Mouse (Mus musculus) forebrain, embryonic 11.5 days (tissue): ENCODE data around the gene Col6a2. TPM values are rescaled to one million over a fixed set of nuclear protein-coding genes. Genes with fewer than 3 reads are reported as not detected.
A peak's percentile ranks its signal among the peaks of the same experiment; 100 is the strongest.

Experiments used
- ATAC-seq: fragments of 200-750 bp; cut with Nextera tagmentation; replicated peaks from 2 replicates; pipeline ENCODE4 v1.8.0; 2017; ENCODE audit warnings: moderate TSS enrichment; ENCODE audit not compliant: low FRiP score
- DNase-seq: peaks from one replicate; pipeline ENCODE4 v3.0.0-alpha.2; 2017; ENCODE audit warnings: low spot score
- H3K27ac ChIP-seq: fragments of 300-500 bp; sonication (generic); 2 replicates; pipeline ENCODE4 v1.5.1; 2014; ENCODE audit warnings: low read depth, low read length
- H3K27me3 ChIP-seq: fragments of 300-500 bp; sonication (generic); 2 replicates; pipeline ENCODE4 v1.6.1; 2014; ENCODE audit warnings: mild to moderate bottlenecking, low read length, mixed read lengths; ENCODE audit not compliant: control insufficient read depth, insufficient read depth
- H3K36me3 ChIP-seq: fragments of 300-500 bp; sonication (generic); 2 replicates; pipeline ENCODE4 v1.6.1; 2014; ENCODE audit warnings: mild to moderate bottlenecking, low read length, moderate library complexity, mixed read lengths; ENCODE audit not compliant: control insufficient read depth, insufficient read depth
- H3K4me1 ChIP-seq: fragments of 300-500 bp; sonication (generic); replicated peaks from 2 replicates; pipeline ENCODE4 v1.6.1; 2014; ENCODE audit warnings: low read length, mixed read lengths; ENCODE audit not compliant: control insufficient read depth, insufficient read depth
- H3K4me2 ChIP-seq: fragments of 300-500 bp; sonication (generic); 2 replicates; pipeline ENCODE4 v1.6.1; 2014; ENCODE audit warnings: low read depth, mild to moderate bottlenecking, low read length, moderate library complexity, mixed read lengths; ENCODE audit not compliant: severe bottlenecking
- H3K4me3 ChIP-seq: fragments of 300-500 bp; sonication (generic); 2 replicates; pipeline ENCODE4 v1.5.1; 2014; ENCODE audit warnings: low read depth, low read length
- H3K9ac ChIP-seq: fragments of 300-500 bp; sonication (generic); 2 replicates; pipeline ENCODE4 v1.6.1; 2014; ENCODE audit warnings: low read length
- H3K9me3 ChIP-seq: fragments of 300-500 bp; sonication (generic); 2 replicates; pipeline ENCODE4 v1.6.1; 2016; ENCODE audit warnings: low read length, mixed read lengths; ENCODE audit not compliant: control insufficient read depth
- WGBS: fragments of 180-500 bp; shearing (Covaris S2); extraction: QIAGEN DNeasy Blood & Tissue Kit; methylation state at CpG from one replicate; pipeline ENCODE4 v1.1.7; 2014; 5-methylcytosine and 5-hydroxymethylcytosine counted together
- polyA plus RNA-seq: library from polyadenylated mRNA; unstranded; fragments of >200 nt; fragmentation: Nextera tagmentation; extraction: Ambion mirVana; gene quantifications from 2 replicates; pipeline ENCODE4 v1.2.1, GENCODE M21; 2014

Gene Col6a2
- polyA plus RNA-seq, 1 experiment from 2014 or later = 9.6 TPM

GRCm38 (mm10) chr10:76630657-76631056, 7.2 kb upstream of the Col6a2 start:
- no peaks in the 10 kb centered on the region for H3K9me3 ChIP-seq
- H3K4me1 ChIP-seq = peaks cover 2% of the 10 kb centered on the region; the same call in 1 of the 2 replicates
- no peak overlapping the region for H3K4me2 ChIP-seq
- H3K9ac ChIP-seq = no peak overlapping the region
- H3K27ac ChIP-seq = no peak overlapping the region
- H3K4me3 ChIP-seq = no peak overlapping the region
- no peaks in the 10 kb centered on the region for H3K27me3 ChIP-seq
- ATAC-seq = no peak
- DNase-seq = no peak
- WGBS = 89% methylated on average over 1 of the region's 1 CpGs
- H3K36me3 ChIP-seq = no peaks in the 10 kb centered on the region

- no peak overlapping the region for H3K9ac ChIP-seq
- H3K9me3 ChIP-seq = no peaks in the 10 kb centered on the region
- no peaks in the 10 kb centered on the region for H3K36me3 ChIP-seq
- H3K4me2 ChIP-seq = no peak overlapping the region
- no peaks in the 10 kb centered on the region for H3K27me3 ChIP-seq
- H3K4me3 ChIP-seq = no peak overlapping the region
- WGBS = 90% methylated on average over 5 of the region's 5 CpGs
- DNase-seq = no peak
- H3K27ac ChIP-seq = no peak overlapping the region
- ATAC-seq = no peak
- H3K4me1 ChIP-seq = no peaks in the 10 kb centered on the region
These were observed 4.3 kb upstream of the Col6a2 start for GRCm38 (mm10) chr10:76627714-76628113.

- no peaks in the 10 kb centered on the region for H3K36me3 ChIP-seq
- H3K9me3 ChIP-seq = no peaks in the 10 kb centered on the region
- no peak overlapping the region for H3K4me2 ChIP-seq
- DNase-seq (no peak), ATAC-seq (no peak)
- no peak overlapping the region for H3K9ac ChIP-seq
- H3K4me3 ChIP-seq = no peak overlapping the region
- no peaks in the 10 kb centered on the region for H3K27me3 ChIP-seq
- WGBS = 87% methylated on average over 7 of the region's 7 CpGs
- H3K27ac ChIP-seq = no peak overlapping the region
- H3K4me1 ChIP-seq = no peaks in the 10 kb centered on the region
These were observed 1.5 kb upstream of the Col6a2 start for GRCm38 (mm10) chr10:76624903-76625302.

- WGBS = 18% methylated on average over 7 of the region's 7 CpGs
- Histone ChIP-seq H3K4me1 (no peaks in the 10 kb centered on the region), H3K4me3 (peak overlapping the region; percentile 23; the same call in 1 of the 2 replicates), H3K4me2 (peak overlapping the region; percentile 62), H3K9me3 (no peaks in the 10 kb centered on the region), H3K9ac (peak overlapping the region; percentile 49; the same call in 1 of the 2 replicates), H3K36me3 (no peaks in the 10 kb centered on the region), H3K27me3 (no peaks in the 10 kb centered on the region), H3K27ac (no peak overlapping the region)
- ATAC-seq = peak; percentile 30; the same call in 1 of the 2 replicates
- DNase-seq = no peak
These were observed 304 bp upstream of the Col6a2 start for GRCm38 (mm10) chr10:76623734-76624133.

GRCm38 (mm10) chr10:76622411-76622810, 1.0 kb downstream of the Col6a2 start:
- no peak overlapping the region for H3K27ac ChIP-seq
- H3K4me1 ChIP-seq = no peaks in the 10 kb centered on the region
- no peak overlapping the region for H3K9ac ChIP-seq
- ATAC-seq (no peak), DNase-seq (no peak)
- no peak overlapping the region for H3K4me2 ChIP-seq
- H3K36me3 ChIP-seq = no peaks in the 10 kb centered on the region
- WGBS = 83% methylated on average over 4 of the region's 4 CpGs
- H3K4me3 ChIP-seq = no peak overlapping the region
- H3K27me3 ChIP-seq = no peaks in the 10 kb centered on the region
- H3K9me3 ChIP-seq = no peaks in the 10 kb centered on the region

- ATAC-seq (no peak), DNase-seq (no peak)
- 93% methylated on average over 7 of the region's 7 CpGs for WGBS
- Histone ChIP-seq H3K27me3 (no peaks in the 10 kb centered on the region), H3K4me2 (no peak overlapping the region), H3K4me1 (no peaks in the 10 kb centered on the region), H3K27ac (no peak overlapping the region), H3K4me3 (no peak overlapping the region), H3K9ac (no peak overlapping the region), H3K36me3 (no peaks in the 10 kb centered on the region), H3K9me3 (no peaks in the 10 kb centered on the region)
These were observed 11.0 kb downstream of the Col6a2 start for GRCm38 (mm10) chr10:76612473-76612872.

- no peaks in the 10 kb centered on the region for H3K4me1 ChIP-seq
- H3K27ac ChIP-seq = no peak overlapping the region
- ATAC-seq = no peak
- H3K4me3 ChIP-seq = no peak overlapping the region
- H3K9me3 ChIP-seq = no peaks in the 10 kb centered on the region
- DNase-seq = no peak
- no peak overlapping the region for H3K9ac ChIP-seq
- 80% methylated on average over 3 of the region's 3 CpGs for WGBS
- no peaks in the 10 kb centered on the region for H3K27me3 ChIP-seq
- no peak overlapping the region for H3K4me2 ChIP-seq
- no peaks in the 10 kb centered on the region for H3K36me3 ChIP-seq
These were observed 20.7 kb downstream of the Col6a2 start for GRCm38 (mm10) chr10:76602690-76603089.

GRCm38 (mm10) chr10:76596338-76596737, 27.1 kb downstream of the Col6a2 start:
- H3K4me2 ChIP-seq = no peak overlapping the region
- H3K9me3 ChIP-seq = no peaks in the 10 kb centered on the region
- no peaks in the 10 kb centered on the region for H3K36me3 ChIP-seq
- no peaks in the 10 kb centered on the region; the same call in 1 of the 2 replicates for H3K4me1 ChIP-seq
- no peaks in the 10 kb centered on the region for H3K27me3 ChIP-seq
- no peak overlapping the region for H3K9ac ChIP-seq
- no peak overlapping the region for H3K27ac ChIP-seq
- DNase-seq = no peak
- no peak for ATAC-seq
- H3K4me3 ChIP-seq = no peak overlapping the region
- 92% methylated on average over 31 of the region's 31 CpGs for WGBS

- DNase-seq (no peak), ATAC-seq (no peak)
- H3K4me1 ChIP-seq = no peaks in the 10 kb centered on the region; the same call in 1 of the 2 replicates
- no peak overlapping the region for H3K4me3 ChIP-seq
- WGBS = 86% methylated on average over 11 of the region's 11 CpGs
- H3K9me3 ChIP-seq = no peaks in the 10 kb centered on the region
- H3K27me3 ChIP-seq = no peaks in the 10 kb centered on the region
- no peak overlapping the region for H3K9ac ChIP-seq
- no peak overlapping the region for H3K4me2 ChIP-seq
- H3K36me3 ChIP-seq = no peaks in the 10 kb centered on the region
- no peak overlapping the region for H3K27ac ChIP-seq
These were observed 33.2 kb downstream of the Col6a2 start for GRCm38 (mm10) chr10:76590197-76590596.
